Mouse (Mus musculus) urinary bladder, postnatal 36 days (tissue): ENCODE results near the gene Trim63.
A peak's percentile ranks its signal among the peaks of the same experiment; 100 is the strongest.

Experiments used
- DNase-seq, 2 experiments: peaks; one replicate each; pipeline ENCODE4 v3.0.0; 2022; ENCODE audit warnings: low spot score in 2 of 2, mixed read lengths in 1 of 2

Trim63 gene

GRCm38 (mm10) chr4:134365280-134365679 is 50.4 kb downstream of the Trim63 start:
- DNase-seq: no peak

GRCm38 (mm10) chr4:134370649-134371221 is 55.8 kb downstream of the Trim63 start:
- DNase-seq: no peak

- no peak for DNase-seq
Observed at GRCm38 (mm10) chr4:134371316-134371855, 56.5 kb downstream of the Trim63 start.

- DNase-seq: peak; percentile 79 to 86
Observed at GRCm38 (mm10) chr4:134372294-134372747, 57.4 kb downstream of the Trim63 start.

GRCm38 (mm10) chr4:134373295-134373694 is 58.4 kb downstream of the Trim63 start:
- no peak for DNase-seq

- DNase-seq: no peak
Observed at GRCm38 (mm10) chr4:134374306-134374705, 59.4 kb downstream of the Trim63 start.

GRCm38 (mm10) chr4:134378089-134378615 is 63.2 kb downstream of the Trim63 start:
- DNase-seq: no peak
